Mouse (Mus musculus) adrenal gland (tissue): Measurements from ENCODE around the gene Cdk5rap1.

Experiments
- intact Hi-C: fragments of 180-260 bp; cut with DNase I; formaldehyde crosslinking; loops from one replicate; pipeline ENCODE4 v1.15.1; 2025
- long read RNA-seq, 2 experiments: library from polyadenylated mRNA; unstranded; transcript quantifications; one replicate each; pipeline ENCODE4 v2.0.0; 2020; ENCODE audit warnings: borderline replicate concordance in 1 of 2; ENCODE audit not compliant: insufficient replicate concordance in 1 of 2

Gene Cdk5rap1
- long read RNA-seq, experiment 1, partial matches to known transcripts = 8 of 14 reads
- long read RNA-seq, experiment 1, other reads (novel, unspliced or antisense) = 3 of 14 reads
- long read RNA-seq, experiment 2, transcript Cdk5rap1-201 (14 exons, 1,970 nt) = major isoform, 9 of 12 reads
- long read RNA-seq, experiment 2, partial matches to known transcripts = 1 of 12 reads
- long read RNA-seq, experiment 2, other reads (novel, unspliced or antisense) = 1 of 12 reads

DNA sequence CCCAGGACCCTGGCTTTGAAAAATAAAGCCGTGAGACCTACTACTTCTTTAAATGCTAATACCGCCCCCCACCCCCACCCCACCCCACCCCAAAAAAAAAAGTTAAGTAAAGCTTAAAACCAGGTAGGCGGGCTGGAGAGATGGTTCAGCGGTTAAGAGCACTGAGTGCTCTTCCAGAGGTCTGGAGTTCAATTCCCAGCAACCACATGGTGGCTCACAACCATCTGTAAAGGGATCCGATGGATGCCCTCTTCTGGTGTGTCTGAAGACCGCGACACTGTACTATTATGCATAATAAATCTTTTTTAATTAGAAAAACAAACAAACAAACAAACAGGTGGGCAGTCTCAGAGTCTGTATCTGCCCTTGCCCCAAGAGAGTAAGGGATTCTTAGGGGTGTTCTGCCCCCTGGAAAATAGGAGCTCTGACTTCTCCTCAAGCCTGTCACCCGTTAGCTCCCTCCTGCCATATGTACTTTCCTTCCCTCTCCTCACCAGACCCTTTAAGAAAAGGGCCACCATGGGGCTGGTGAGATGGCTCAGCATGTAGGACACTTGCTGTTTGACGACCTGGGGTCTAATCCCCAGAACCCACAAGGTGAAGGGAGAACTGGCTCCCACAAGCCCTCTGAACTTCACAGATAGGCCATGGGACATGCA, at the start of gene Cdk5rap1:
Gene Cdk5rap1 (minus strand): TSS at position 169 of the 659 bp plus-strand sequence.
- intact Hi-C loops = loop anchor here (10.0 kb wide), 1 partner anchor 158 kb away; no protein-coding TSS in a partner anchor

DNA sequence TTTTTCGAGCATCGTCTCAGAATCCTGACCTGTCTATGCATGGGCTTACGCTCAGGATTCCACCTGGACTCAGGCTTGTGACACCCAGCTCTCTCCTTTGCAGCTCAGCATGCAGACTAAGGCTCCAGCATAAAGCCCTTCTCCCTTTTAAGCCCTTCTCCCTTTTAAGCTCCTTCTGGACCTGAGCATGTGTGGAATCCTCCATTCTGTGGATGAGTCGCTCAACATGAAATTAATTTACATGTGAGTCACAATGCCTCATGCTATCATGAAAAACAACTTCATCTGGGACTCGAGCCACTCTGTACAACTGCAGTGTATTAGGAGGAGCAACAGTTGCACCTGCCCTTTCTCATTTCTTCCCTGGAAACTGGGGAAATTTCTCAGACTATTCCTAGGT, 49.4 kb upstream of the Cdk5rap1 start:
- intact Hi-C loops = no loop called here

DNA sequence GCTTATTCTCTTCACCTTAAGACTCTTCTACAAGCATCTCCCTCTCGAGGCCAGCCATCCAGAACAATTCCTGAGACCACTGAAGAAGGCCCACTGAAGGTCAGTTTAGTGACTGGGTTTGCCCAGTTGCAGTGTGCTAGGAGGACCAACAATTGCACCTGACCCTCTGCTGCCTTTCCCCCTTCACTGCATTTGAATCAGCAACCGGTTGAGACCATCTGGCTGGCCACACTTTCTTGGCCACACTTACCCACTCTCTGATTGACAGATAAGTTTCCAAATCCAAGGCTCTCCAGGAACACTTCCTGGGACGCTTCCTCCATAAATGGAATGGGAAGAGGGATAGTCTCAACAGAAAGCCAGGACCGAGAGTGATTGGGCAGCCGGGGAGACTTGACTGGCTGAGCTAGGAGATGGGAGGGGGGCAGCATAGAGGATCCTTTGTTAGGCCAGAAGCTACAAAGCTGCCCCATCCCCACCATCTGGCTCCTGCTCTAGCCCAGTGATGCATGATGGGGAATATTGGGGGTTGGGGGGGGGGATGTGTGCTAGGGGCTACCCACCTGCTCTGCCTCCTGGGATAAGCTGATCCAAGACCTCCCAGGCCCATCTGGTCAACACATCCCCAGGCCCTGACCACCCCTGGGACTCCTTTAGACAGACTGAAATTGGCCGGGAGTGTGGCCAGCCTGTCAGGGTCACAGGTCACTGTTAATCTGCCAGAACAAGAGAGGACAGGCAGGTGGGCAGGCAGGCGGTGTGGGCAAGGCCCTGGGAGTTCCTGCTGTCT, 48.3 kb upstream of the Cdk5rap1 start:
- intact Hi-C loops = no loop called here

DNA sequence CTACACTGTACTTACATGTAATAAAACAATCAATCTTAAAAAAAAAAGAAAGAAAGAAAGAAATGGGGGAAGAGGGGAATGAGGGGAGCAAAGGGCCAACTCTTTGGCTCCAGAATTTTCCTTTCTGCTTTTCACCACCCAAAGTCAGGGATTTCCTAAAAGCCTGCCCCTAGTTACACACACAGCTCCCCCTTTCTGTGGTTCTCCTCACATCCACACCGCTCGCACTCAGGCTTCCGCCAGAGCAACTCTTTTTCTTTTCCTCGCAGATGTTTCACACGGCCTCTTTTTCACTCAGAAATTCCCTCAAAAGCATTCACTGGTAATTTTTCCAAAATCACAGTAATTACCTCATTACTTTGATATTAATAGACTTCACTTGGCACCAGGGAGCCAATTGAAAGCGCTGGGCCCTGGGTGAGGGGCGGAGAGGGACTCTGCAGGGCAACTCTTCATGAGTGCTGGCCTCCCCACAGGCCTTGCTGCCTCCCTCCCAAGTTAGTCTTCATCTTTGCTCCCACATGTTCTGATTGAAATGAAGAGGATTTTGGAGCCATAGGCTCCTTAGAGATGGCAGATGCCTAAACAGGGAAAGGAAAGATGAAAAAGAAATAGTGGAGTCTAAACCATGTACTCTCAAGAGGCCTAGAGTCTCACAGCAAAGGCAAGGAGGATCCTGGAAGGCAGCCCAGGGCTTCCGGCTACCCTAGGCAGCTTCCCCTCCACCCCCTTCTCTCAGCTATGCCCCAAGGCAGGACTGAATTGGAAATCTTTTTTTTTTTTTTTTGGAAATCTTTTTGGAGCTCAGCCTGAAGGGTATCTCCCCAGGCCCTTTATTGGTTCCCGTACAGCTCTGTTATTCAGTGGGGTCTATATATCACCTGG, 47.1 kb upstream of the Cdk5rap1 start:
- intact Hi-C loops = no loop called here

DNA sequence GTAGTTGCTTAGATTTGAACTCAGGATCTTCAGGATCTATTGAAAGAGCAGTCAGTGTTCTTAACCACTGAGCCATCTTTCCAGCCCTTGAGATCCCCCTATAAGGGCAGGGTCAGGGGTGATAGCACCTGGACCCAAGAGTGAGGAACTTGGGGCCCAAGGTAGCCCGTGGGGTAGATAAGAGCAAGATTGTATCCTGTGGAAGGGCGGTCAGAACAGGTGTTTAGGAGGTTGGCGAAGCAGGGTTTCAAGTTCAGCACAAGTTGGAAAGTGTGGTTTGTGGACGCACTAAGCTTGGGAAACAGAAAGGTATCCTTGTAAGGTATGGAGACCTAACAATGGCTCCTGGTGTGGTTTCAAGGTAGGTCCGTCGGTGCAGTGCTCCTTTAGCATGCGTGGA, 45.2 kb upstream of the Cdk5rap1 start:
- intact Hi-C loops = no loop called here

DNA sequence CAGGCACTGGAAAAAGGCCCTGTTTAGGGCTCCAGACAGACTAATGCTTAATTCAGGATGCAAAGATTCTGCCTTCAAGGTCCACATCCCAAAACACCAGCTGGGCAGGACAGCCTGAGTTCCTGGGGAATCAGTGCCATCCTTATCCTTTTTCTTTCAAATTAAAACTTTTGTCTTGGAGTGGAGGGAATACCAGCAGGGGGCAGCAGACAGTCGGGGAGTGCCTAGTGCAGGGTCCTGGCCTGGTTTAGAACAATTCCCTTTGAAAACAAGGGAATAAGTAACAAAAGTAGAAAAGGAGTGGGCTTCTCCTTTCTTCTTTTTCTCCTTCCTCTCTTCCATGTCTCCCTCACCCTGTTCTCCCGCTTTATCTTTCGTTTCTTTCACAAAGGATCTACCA, 44.3 kb upstream of the Cdk5rap1 start:
- intact Hi-C loops = loop anchor here (2.0 kb wide), 1 partner anchor 124 kb away; no protein-coding TSS in a partner anchor

DNA sequence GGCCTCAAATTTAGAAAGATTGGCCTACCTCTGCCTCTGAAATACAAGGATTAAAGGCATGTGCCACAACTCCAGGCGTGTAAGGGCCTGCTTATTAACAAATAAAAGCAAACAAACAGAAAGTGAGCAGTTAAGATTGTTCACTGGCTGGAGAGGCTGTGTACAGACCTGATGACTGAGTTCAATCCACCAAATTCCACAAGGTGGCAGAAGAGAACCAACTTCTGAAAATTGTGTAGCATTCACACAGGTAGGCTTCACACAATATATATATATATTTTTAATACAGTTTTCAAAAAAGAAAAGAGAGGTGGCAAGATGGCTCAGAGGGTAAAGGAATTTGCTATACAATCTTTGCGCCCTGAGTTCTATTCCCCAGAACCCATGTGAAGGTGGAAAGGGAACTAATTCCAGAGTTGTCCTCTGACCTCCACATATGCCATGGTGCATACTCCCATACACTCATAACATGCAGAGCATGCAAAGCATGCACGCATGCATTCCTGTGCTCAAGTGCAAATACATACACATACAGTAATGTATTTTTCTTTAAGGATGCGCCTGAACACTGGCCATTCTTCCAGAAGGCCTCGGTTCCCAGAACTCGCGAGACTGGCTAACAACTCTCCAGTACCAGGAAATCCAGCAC, 39.3 kb upstream of the Cdk5rap1 start:
- intact Hi-C loops = loop anchor here (5.0 kb wide), 2 partner anchors 200 to 530 kb away; partner anchors contain the start of genes 4930519P11Rik and Zfp341

DNA sequence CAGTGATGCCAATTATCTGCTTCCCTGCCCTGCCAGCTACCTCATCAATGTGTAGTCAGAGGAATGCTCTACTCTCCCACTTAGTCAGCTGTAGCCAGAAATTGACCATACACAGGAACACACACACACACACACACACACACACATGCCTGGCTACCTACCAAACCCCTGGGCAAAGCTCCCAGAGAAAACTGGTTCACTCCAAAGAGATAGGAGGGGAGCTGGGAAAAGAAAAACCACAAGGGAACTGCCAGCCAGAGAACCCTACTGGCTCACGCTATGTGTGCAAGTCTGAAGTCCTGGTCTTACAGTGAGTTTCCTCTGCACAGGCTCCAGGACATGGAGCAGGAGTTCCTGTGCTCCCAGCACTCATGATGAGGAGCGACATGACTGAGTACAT, 37.5 kb upstream of the Cdk5rap1 start:
- intact Hi-C loops = loop anchor here (5.0 kb wide), 2 partner anchors 202 to 532 kb away; partner anchors contain the start of genes 4930519P11Rik and Zfp341

DNA sequence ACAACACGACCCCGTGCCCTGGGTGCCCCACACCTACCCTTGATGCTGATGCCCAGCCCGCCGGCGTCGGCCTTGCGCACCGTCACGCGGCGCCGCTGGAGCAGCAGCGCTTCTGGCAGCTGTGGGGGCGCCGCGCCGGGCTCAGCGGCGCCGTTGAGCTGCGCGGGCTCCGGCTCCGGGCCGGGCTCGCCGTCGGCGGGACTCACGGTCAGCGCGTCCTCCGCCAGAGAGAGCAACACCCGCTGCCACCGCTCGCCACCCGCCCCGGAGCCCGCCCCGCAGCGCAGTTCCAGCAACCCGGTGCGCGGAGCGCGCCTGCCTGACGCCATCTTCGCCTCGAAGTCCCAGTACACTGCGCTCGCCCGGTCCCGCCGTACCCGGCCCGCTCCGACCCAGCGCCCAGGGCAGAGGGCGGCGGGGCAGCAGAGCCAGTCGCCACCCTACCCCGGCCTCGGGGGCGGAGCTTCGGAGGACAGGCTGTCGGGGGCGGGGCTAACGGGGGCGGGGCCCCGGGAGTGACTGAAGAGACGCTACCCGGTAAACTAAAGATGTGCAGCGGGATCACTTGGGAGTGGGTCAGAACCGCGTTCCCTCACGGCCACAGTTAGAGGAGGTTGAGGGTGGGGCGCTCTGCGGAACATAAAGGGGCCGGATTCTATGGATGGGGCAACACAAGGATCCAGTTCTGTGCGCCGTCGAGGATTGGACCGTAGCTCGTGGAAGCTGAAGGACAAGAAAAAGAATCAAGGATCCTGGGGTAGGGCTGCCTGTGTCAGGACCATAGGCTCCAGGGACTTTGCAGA, 35.0 kb upstream of the Cdk5rap1 start, which contains the start of gene Snta1:
Gene Snta1 (minus strand): TSS at position 457 of the 803 bp plus-strand sequence.
- intact Hi-C loops = no loop called here

DNA sequence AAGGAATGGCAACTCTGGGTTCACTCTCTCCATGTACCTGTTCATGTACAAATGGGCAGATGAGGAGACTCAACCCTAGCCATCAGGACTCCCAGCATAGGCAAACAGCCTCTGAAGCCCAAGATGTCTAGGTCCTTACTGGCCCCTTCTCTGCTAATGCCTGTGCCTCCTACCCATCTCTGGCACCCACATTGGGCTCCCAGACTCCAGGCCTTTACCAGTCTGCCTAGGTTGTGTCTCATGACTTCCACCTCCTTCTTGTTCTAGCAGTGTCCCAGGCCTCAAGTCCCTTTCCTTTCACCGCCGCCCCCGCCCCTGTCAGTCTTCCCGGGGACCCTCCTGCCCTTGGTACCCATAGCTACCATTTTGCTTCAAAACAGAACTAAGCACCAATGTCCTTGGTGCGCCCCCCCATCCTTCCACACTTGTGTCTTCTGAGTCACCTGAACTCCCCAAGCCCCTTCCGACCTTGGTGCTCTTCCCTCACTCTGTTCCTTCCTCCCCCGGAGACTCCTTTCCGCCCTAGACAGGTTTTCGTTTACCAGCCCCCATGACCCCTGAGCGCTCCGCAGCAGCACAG, 34.3 kb upstream of the Cdk5rap1 start:
- intact Hi-C loops = no loop called here

DNA sequence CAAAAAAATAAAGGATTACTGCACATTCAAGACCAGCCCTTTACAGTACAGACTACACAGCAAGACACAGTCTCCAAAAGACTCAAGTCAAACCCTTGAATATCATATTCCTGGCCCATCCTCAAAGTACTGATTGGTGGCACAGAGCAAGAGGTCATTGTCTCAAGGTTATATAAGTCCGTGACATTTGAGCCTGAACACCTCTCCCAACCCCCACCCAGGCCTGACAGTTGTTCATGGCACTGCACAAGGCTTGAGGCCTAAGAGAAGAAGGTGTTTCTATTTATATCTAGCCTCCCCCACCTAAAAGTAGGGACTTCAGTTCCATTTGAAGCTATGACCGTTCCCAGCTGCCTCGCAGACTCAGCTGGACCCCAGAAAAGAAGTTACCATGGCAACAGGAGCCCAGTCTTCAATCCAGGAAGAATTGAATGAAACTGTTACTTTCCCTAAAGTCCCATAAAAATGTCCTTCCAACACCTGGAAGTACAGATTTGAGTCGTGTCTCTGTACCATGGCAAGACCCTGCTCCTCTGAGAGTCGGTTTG, 32.7 kb upstream of the Cdk5rap1 start:
- intact Hi-C loops = no loop called here

DNA sequence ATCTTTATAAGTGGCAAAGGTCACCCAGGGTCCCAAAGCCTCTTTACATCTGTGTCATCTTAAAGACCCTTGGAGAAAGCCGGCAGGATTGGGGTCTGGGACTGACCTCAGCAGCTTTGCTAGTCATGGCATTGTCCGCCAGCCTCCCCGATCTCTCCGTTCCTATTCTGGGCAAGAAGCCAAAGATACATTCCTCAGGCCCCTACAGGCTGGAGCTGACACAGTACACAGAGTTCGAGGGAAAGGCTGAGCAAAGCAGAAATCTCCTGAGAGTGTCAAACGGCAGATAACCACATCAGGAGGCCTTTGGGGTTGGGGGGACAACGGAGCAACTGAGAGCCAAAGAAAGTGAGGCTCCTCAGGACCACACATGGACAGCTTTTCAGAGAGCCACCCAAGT, 30.0 kb upstream of the Cdk5rap1 start:
- intact Hi-C loops = no loop called here

DNA sequence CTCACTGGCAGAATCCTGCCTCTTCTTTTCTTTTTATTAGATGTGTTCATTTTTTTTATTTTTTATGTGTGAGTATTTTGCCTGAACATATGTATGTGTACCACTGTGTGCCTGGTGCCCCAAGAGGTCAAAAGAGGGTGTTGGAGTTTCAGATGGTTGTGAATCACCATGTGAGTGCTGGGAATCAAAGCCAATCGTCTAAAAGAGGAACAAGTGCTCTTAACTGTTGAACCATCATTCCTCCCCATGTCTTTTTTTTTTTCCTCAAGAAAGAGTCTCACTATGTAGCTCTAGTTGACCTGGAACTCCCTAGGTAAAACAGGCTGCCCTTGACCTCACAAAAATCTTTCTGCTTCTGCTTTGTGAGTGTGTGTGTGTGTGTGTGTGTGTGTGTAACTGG, 29.2 kb upstream of the Cdk5rap1 start:
- intact Hi-C loops = no loop called here

DNA sequence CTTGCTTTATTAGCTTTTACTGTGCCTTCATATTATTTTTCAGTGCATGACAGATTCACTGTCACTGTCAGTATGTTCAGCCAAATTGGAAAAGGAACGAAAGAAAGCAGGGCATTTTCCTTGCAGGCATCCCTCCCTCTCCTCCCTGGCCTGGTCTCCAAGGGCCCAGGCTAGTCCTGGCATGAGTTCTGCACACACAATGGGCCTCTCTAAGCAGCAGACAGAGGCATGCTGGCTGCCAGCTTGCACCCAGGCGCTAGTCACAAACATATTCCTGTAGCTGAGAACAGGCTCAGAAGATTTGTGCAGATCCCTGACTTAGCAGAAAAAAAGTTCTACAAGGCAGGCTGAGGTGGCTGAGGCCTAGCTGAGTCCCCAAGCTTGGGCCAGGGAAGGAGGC, 26.5 kb upstream of the Cdk5rap1 start:
- intact Hi-C loops = no loop called here

DNA sequence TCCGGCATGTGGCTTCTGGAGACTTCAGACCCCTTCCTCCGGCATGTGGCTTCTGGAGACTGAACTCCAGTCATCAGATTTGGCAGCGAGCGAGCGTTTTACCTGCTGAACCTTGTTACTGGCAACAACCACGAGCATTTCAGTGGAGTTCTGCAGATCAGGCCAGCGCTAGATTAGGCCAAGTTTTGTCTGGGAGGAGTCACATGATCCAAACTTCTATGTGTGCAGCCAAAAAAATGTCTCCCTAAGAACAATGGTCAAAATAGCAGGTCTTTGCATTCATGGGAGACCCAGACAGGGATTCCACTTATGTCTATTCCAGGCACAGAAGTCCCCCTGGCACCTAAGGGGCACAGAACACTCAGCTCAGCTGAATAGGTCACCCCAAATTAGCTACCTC, 25.5 kb upstream of the Cdk5rap1 start:
- intact Hi-C loops = no loop called here

DNA sequence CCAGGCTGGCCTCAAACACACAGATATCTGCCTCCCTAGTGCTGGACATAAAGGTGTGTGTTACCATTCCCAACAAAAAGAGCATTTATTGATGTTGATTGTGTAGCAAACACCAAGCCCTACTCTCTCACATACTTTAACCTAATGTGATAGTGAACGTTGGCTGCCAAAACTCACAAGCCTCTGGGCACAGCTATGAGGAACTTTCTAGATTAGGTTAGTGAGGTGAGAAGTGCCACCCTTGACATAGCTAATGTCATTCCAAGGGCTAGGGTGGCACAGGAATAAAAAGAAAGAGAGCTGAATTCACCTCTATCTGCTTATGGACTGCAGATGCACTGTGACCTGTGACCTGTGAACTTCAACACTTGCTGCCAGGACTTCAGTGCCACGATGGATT, 23.7 kb upstream of the Cdk5rap1 start:
- intact Hi-C loops = no loop called here

DNA sequence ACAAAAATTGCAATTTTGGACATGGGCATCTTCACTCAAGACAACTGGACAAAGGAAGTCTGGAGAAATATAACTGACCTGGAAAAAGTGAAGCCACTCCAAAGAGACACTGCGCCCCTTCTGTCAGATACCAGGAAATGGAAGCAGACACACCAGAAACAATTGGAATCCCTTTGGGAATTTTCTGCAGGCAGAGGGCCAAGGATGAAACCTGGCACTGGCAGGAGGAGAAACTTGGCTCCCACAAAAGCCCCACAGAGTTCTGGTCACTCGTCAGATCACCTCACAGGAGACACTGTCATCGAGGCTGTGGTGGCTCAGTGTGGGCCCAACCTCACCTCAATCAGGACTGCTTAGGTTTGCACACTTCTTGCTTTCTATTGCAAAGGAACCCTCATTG, 21.8 kb upstream of the Cdk5rap1 start:
- intact Hi-C loops = no loop called here

DNA sequence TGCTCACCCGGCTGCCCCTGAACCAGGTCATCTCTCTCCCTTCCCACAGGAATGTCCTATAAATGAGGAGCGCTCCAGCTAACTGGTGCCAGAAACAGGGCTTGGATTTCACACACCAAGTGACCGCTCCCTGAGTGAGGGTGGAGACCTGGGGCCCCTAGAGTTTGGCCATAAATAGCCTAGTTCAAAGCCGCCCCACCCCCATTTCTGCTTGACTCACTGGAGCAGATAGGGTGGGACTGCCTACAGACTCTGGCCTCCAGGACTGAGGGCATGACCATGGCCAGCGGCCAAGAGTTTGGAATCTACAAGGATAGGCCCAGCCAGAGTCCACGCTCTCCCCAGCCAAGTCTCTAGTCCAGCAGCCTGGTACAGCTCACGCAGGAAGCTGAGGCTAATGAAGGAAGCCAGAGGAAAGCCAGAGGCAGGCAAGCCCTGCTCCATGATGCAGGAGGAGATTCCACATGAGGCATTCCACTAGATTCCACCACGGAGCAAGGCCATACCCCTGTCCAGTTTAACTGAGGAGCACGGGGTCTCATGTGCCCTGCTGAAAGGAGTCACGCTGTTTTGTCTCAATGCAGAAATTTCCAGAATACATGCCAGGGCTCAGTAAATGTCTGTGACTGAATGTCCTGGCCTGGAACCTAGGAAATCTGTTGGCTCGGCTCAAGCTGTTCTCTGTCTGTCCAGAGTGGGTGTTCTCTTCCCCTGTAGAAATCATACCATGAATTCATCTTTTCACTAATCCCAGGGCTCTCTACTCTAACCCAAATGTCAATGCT, 17.6 kb upstream of the Cdk5rap1 start:
- intact Hi-C loops = no loop called here
